Mouse (Mus musculus) spleen, adult 2 months (tissue): ENCODE measurements around the gene Erich2. TPM values are rescaled to one million over a fixed set of nuclear protein-coding genes. Genes with fewer than 3 reads are reported as not detected.

Source experiments
- DNase-seq, 2 experiments: peaks; one replicate each; pipeline versions ENCODE4 v3.0.0 to v3.0.0-alpha.2; 2012 to 2021; ENCODE audit warnings: low spot score in 2 of 2, low read depth in 1 of 2
- H3K27ac ChIP-seq: fragments of 200-500 bp; 2 replicates; pipeline ENCODE4 v1.5.1; 2012; ENCODE audit warnings: low read length, inconsistent platforms; ENCODE audit not compliant: insufficient read depth
- H3K27me3 ChIP-seq: fragments of 200-500 bp; 2 replicates; pipeline ENCODE4 v1.6.1; 2012; ENCODE audit warnings: mild to moderate bottlenecking, moderate library complexity, low read length, inconsistent platforms; ENCODE audit not compliant: control insufficient read depth, insufficient read depth
- H3K36me3 ChIP-seq: fragments of 200-500 bp; 2 replicates; pipeline ENCODE4 v1.6.1; 2012; ENCODE audit warnings: mild to moderate bottlenecking, low read length, inconsistent platforms; ENCODE audit not compliant: control insufficient read depth, insufficient read depth
- H3K4me1 ChIP-seq: fragments of 200-500 bp; 2 replicates; pipeline ENCODE4 v1.6.1; 2011; ENCODE audit warnings: inconsistent platforms; ENCODE audit not compliant: control insufficient read depth, insufficient read depth, insufficient read length
- H3K4me3 ChIP-seq: fragments of 200-500 bp; 2 replicates; pipeline ENCODE4 v1.5.1; 2011; ENCODE audit warnings: mild to moderate bottlenecking, inconsistent platforms; ENCODE audit not compliant: insufficient read depth, insufficient read length; ENCODE audit errors: extremely low read depth
- CTCF ChIP-seq: fragments of 200-500 bp; IDR thresholded peaks from 2 replicates; pipeline ENCODE4 v1.5.1; 2011; ENCODE audit warnings: mild to moderate bottlenecking, inconsistent platforms; ENCODE audit not compliant: insufficient read depth, insufficient read length, insufficient replicate concordance; ENCODE audit errors: extremely low read depth
- POLR2A ChIP-seq: fragments of 200-500 bp; IDR thresholded peaks from 2 replicates; pipeline ENCODE4 v1.6.1; 2011; ENCODE audit warnings: low read depth, low read length, inconsistent platforms
- WGBS: fragments of 180-500 bp; shearing (Covaris S2); methylation state at CpG from one replicate; pipeline ENCODE4 v1.1.7; 2018; 5-methylcytosine and 5-hydroxymethylcytosine counted together
- polyA plus RNA-seq: library from polyadenylated mRNA; depleted of rRNA; stranded (reverse); fragments of >200 nt; gene quantifications from 2 replicates; pipeline ENCODE4 v1.2.3, GENCODE M21; 2012

Gene Erich2
- polyA plus RNA-seq, 1 experiment, result 0.13 TPM

GRCm38 (mm10) chr2:70562011-70562491, 53.4 kb downstream of the Erich2 start:
- 3% methylated on average over 40 of the region's 42 CpGs for WGBS
- no peak for DNase-seq
- peaks cover 27% of the 10 kb centered on the region for H3K27me3 ChIP-seq
- H3K27ac ChIP-seq, result no peak overlapping the region
- peaks cover 24% of the 10 kb centered on the region for H3K4me1 ChIP-seq
- H3K36me3 ChIP-seq, result no peaks in the 10 kb centered on the region
- no peak for TF ChIP-seq POLR2A
- TF ChIP-seq CTCF, result no peak
- peak overlapping the region; percentile 51 for H3K4me3 ChIP-seq

- TF ChIP-seq POLR2A, result no peak
- no peak for TF ChIP-seq CTCF
These were observed 54.0 kb downstream of the Erich2 start for GRCm38 (mm10) chr2:70562611-70562980.

GRCm38 (mm10) chr2:70562981-70563671, 54.5 kb downstream of the Erich2 start:
- WGBS, result 11% methylated on average over 40 of the region's 40 CpGs
- no peak for DNase-seq
- TF ChIP-seq CTCF (no peak), POLR2A (no peak)
- H3K27me3 ChIP-seq, result peaks cover 32% of the 10 kb centered on the region
- H3K27ac ChIP-seq, result no peak overlapping the region
- H3K36me3 ChIP-seq, result no peaks in the 10 kb centered on the region
- H3K4me1 ChIP-seq, result peaks cover 23% of the 10 kb centered on the region
- H3K4me3 ChIP-seq, result peak overlapping the region; percentile 51; the same call in 1 of the 2 replicates

More at GRCm38 (mm10) chr2:70562611-70562980, 54.0 kb downstream of the Erich2 start:
- WGBS, result 5% methylated on average over 28 of the region's 34 CpGs
- H3K4me3 ChIP-seq, result peak overlapping the region; percentile 51; the same call in 1 of the 2 replicates
- H3K27me3 ChIP-seq, result peaks cover 29% of the 10 kb centered on the region
- no peaks in the 10 kb centered on the region for H3K36me3 ChIP-seq
- peaks cover 24% of the 10 kb centered on the region for H3K4me1 ChIP-seq
- no peak for DNase-seq
- no peak overlapping the region for H3K27ac ChIP-seq

- Histone ChIP-seq H3K4me1 (peaks cover 26% of the 10 kb centered on the region), H3K36me3 (no peaks in the 10 kb centered on the region), H3K4me3 (no peak overlapping the region), H3K27ac (no peak overlapping the region), H3K27me3 (peaks cover 37% of the 10 kb centered on the region)
- DNase-seq, result no peak
- TF ChIP-seq CTCF, result no peak
- no peak for TF ChIP-seq POLR2A
- 10% methylated on average over 38 of the region's 38 CpGs for WGBS
These were observed 55.4 kb downstream of the Erich2 start for GRCm38 (mm10) chr2:70563721-70564645.

GRCm38 (mm10) chr2:70564646-70565315, 56.2 kb downstream of the Erich2 start:
- TF ChIP-seq POLR2A (no peak), CTCF (no peak)
- no peak for DNase-seq
- no peaks in the 10 kb centered on the region for H3K36me3 ChIP-seq
- H3K27me3 ChIP-seq, result peaks cover 37% of the 10 kb centered on the region
- 15% methylated on average over 15 of the region's 15 CpGs for WGBS
- no peak overlapping the region for H3K27ac ChIP-seq
- no peak overlapping the region for H3K4me3 ChIP-seq
- peaks cover 26% of the 10 kb centered on the region for H3K4me1 ChIP-seq
